Mouse (Mus musculus) megakaryocyte, embryonic 14.5 days (primary cell): ENCODE measurements around the gene March5.

Experiments used
- FLI1 ChIP-seq: IDR thresholded peaks from 2 replicates; pipeline ENCODE4 v1.6.1; 2012; ENCODE audit warnings: low read length, inconsistent platforms, mixed read lengths
- GATA1 ChIP-seq: IDR thresholded peaks from 3 replicates; pipeline ENCODE4 v1.6.1; 2012; ENCODE audit warnings: mixed read lengths, low read length, inconsistent platforms, borderline replicate concordance

GRCm38 (mm10) chr19:37211416-37211815, 4.1 kb downstream of the March5 start:
- TF ChIP-seq GATA1, result no peak
- TF ChIP-seq FLI1, result no peak
